Mouse (Mus musculus) stomach, embryonic 14.5 days (tissue): Measurements from ENCODE around the gene Rpn1. TPM values are rescaled to one million over a fixed set of nuclear protein-coding genes. Genes with fewer than 3 reads are reported as not detected.
A peak's percentile ranks its signal among the peaks of the same experiment; 100 is the strongest.

Experiments
- ATAC-seq: fragments of 200-750 bp; cut with Nextera tagmentation; 2 replicates; pipeline ENCODE4 v1.8.0; 2017; ENCODE audit warnings: low read depth, moderate TSS enrichment; ENCODE audit not compliant: insufficient number of reproducible peaks, insufficient read depth, low FRiP score
- H3K27ac ChIP-seq: fragments of 300-500 bp; sonication (generic); 2 replicates; pipeline ENCODE4 v1.5.1; 2014; ENCODE audit warnings: mild to moderate bottlenecking, low read length, moderate library complexity, mixed read lengths
- H3K27me3 ChIP-seq: fragments of 300-500 bp; sonication (generic); 2 replicates; pipeline ENCODE4 v1.6.1; 2014; ENCODE audit warnings: low read length, control low read depth, mixed read lengths; ENCODE audit not compliant: control insufficient read depth, insufficient read depth
- H3K36me3 ChIP-seq: fragments of 300-500 bp; sonication (generic); 2 replicates; pipeline ENCODE4 v1.6.1; 2014; ENCODE audit warnings: mild to moderate bottlenecking, control low read depth, low read length, moderate library complexity, mixed read lengths; ENCODE audit not compliant: control insufficient read depth, insufficient read depth
- H3K4me1 ChIP-seq: fragments of 300-500 bp; sonication (generic); 2 replicates; pipeline ENCODE4 v1.6.1; 2014; ENCODE audit warnings: low read length, control low read depth, mixed read lengths; ENCODE audit not compliant: control insufficient read depth, insufficient read depth
- H3K4me2 ChIP-seq: fragments of 300-500 bp; sonication (generic); replicated peaks from 2 replicates; pipeline ENCODE4 v1.6.1; 2014; ENCODE audit warnings: low read depth, low read length, control low read depth
- H3K4me3 ChIP-seq: fragments of 300-500 bp; sonication (generic); 2 replicates; pipeline ENCODE4 v1.5.1; 2014; ENCODE audit warnings: low read depth, low read length, control low read depth
- H3K9ac ChIP-seq: fragments of 300-500 bp; sonication (generic); replicated peaks from 2 replicates; pipeline ENCODE4 v1.6.1; 2014; ENCODE audit warnings: low read depth, mild to moderate bottlenecking, control low read depth, low read length, moderate library complexity, mixed read lengths
- H3K9me3 ChIP-seq: fragments of 300-500 bp; sonication (generic); 2 replicates; pipeline ENCODE4 v1.6.1; 2016; ENCODE audit warnings: low read depth, low read length, control low read depth; ENCODE audit not compliant: control insufficient read depth
- WGBS: fragments of 180-500 bp; shearing (Covaris S2); extraction: QIAGEN DNeasy Blood & Tissue Kit; methylation state at CpG from one replicate; pipeline ENCODE4 v1.1.7; 2014; 5-methylcytosine and 5-hydroxymethylcytosine counted together
- polyA plus RNA-seq: library from polyadenylated mRNA; unstranded; fragments of >200 nt; fragmentation: Nextera tagmentation; extraction: Ambion mirVana; gene quantifications from 2 replicates; pipeline ENCODE4 v1.2.1, GENCODE M21; 2014

Rpn1 gene
- polyA plus RNA-seq, 1 experiment from 2014 or later = 373 TPM

GRCm38 (mm10) chr6:88071216-88071615, 13.1 kb upstream of the Rpn1 start:
- H3K4me1 ChIP-seq = no peaks in the 10 kb centered on the region
- H3K27me3 ChIP-seq = no peaks in the 10 kb centered on the region
- 69% methylated on average over 5 of the region's 5 CpGs for WGBS
- no peak overlapping the region for H3K4me3 ChIP-seq
- no peaks in the 10 kb centered on the region for H3K36me3 ChIP-seq
- no peak overlapping the region for H3K4me2 ChIP-seq
- ATAC-seq = no peak
- no peaks in the 10 kb centered on the region for H3K9me3 ChIP-seq
- no peak overlapping the region for H3K9ac ChIP-seq
- H3K27ac ChIP-seq = no peak overlapping the region

- no peaks in the 10 kb centered on the region for H3K27me3 ChIP-seq
- H3K4me1 ChIP-seq = no peaks in the 10 kb centered on the region
- no peaks in the 10 kb centered on the region for H3K36me3 ChIP-seq
- peak overlapping the region; percentile 64 for H3K27ac ChIP-seq
- 5% methylated on average over 32 of the region's 32 CpGs for WGBS
- H3K9ac ChIP-seq = peak overlapping the region; percentile 45; the same call in 1 of the 2 replicates
- H3K4me3 ChIP-seq = peak overlapping the region; percentile 34
- no peaks in the 10 kb centered on the region for H3K9me3 ChIP-seq
- ATAC-seq = peak; percentile 98
- peak overlapping the region; percentile 47 for H3K4me2 ChIP-seq
Measured at GRCm38 (mm10) chr6:88074752-88075554, 9.3 kb upstream of the Rpn1 start.

GRCm38 (mm10) chr6:88075960-88076517, 8.2 kb upstream of the Rpn1 start:
- H3K9me3 ChIP-seq = no peaks in the 10 kb centered on the region
- 65% methylated on average over 1 of the region's 1 CpGs for WGBS
- no peak for ATAC-seq
- no peaks in the 10 kb centered on the region for H3K36me3 ChIP-seq
- H3K27ac ChIP-seq = no peak overlapping the region; the same call in 1 of the 2 replicates
- H3K27me3 ChIP-seq = no peaks in the 10 kb centered on the region
- H3K4me1 ChIP-seq = no peaks in the 10 kb centered on the region
- no peak overlapping the region; the same call in 1 of the 2 replicates for H3K4me3 ChIP-seq
- H3K4me2 ChIP-seq = no peak overlapping the region
- H3K9ac ChIP-seq = no peak overlapping the region

GRCm38 (mm10) chr6:88083095-88083494, 1.2 kb upstream of the Rpn1 start:
- 84% methylated on average over 7 of the region's 7 CpGs for WGBS
- Histone ChIP-seq H3K27me3 (no peaks in the 10 kb centered on the region), H3K9ac (no peak overlapping the region), H3K9me3 (no peaks in the 10 kb centered on the region), H3K4me2 (no peak overlapping the region), H3K4me1 (peaks cover 20% of the 10 kb centered on the region), H3K27ac (no peak overlapping the region), H3K4me3 (no peak overlapping the region), H3K36me3 (no peaks in the 10 kb centered on the region; the same call in 1 of the 2 replicates)
- no peak for ATAC-seq

- no peak overlapping the region for H3K9ac ChIP-seq
- peak overlapping the region; percentile 70 for H3K4me3 ChIP-seq
- peaks cover 20% of the 10 kb centered on the region for H3K4me1 ChIP-seq
- H3K9me3 ChIP-seq = no peaks in the 10 kb centered on the region
- 65% methylated on average over 3 of the region's 3 CpGs for WGBS
- no peak for ATAC-seq
- H3K27ac ChIP-seq = no peak overlapping the region
- H3K27me3 ChIP-seq = no peaks in the 10 kb centered on the region
- H3K36me3 ChIP-seq = no peaks in the 10 kb centered on the region; the same call in 1 of the 2 replicates
- H3K4me2 ChIP-seq = peak overlapping the region; percentile 41
Measured at GRCm38 (mm10) chr6:88083672-88084071, 610 bp upstream of the Rpn1 start.

- H3K4me3 ChIP-seq = no peak overlapping the region
- 64% methylated on average over 1 of the region's 1 CpGs for WGBS
- no peaks in the 10 kb centered on the region for H3K9me3 ChIP-seq
- H3K36me3 ChIP-seq = peaks cover 33% of the 10 kb centered on the region
- no peaks in the 10 kb centered on the region for H3K27me3 ChIP-seq
- peaks cover 18% of the 10 kb centered on the region for H3K4me1 ChIP-seq
- H3K9ac ChIP-seq = no peak overlapping the region
- no peak overlapping the region for H3K27ac ChIP-seq
- no peak for ATAC-seq
- no peak overlapping the region for H3K4me2 ChIP-seq
Measured at GRCm38 (mm10) chr6:88088971-88089370, 4.7 kb downstream of the Rpn1 start.

- Histone ChIP-seq H3K9me3 (no peaks in the 10 kb centered on the region), H3K4me3 (no peak overlapping the region), H3K9ac (no peak overlapping the region), H3K4me1 (no peaks in the 10 kb centered on the region), H3K27me3 (no peaks in the 10 kb centered on the region), H3K27ac (no peak overlapping the region), H3K4me2 (no peak overlapping the region), H3K36me3 (peaks cover 84% of the 10 kb centered on the region)
- WGBS = 92% methylated on average over 7 of the region's 7 CpGs
- ATAC-seq = no peak
Measured at GRCm38 (mm10) chr6:88095377-88095776, 11.1 kb downstream of the Rpn1 start.

GRCm38 (mm10) chr6:88102096-88102495, 17.8 kb downstream of the Rpn1 start:
- 91% methylated on average over 6 of the region's 6 CpGs for WGBS
- ATAC-seq = no peak
- Histone ChIP-seq H3K4me3 (no peak overlapping the region), H3K4me1 (0 out of 2 replicates have a peak, but pooled peaks cover 9% of the 10 kb centered on the region), H3K27me3 (no peaks in the 10 kb centered on the region), H3K4me2 (no peak overlapping the region), H3K36me3 (peaks cover 77% of the 10 kb centered on the region), H3K9me3 (no peaks in the 10 kb centered on the region), H3K9ac (no peak overlapping the region), H3K27ac (no peak overlapping the region)
